Mouse (Mus musculus) lung, adult 2 months (tissue): Measurements from ENCODE around the gene Gm20388.

ENCODE experiments used
- CTCF ChIP-seq: fragments of 200-500 bp; IDR thresholded peaks from 2 replicates; pipeline ENCODE4 v1.5.1; 2011; ENCODE audit warnings: mild to moderate bottlenecking, low read length, control low read depth; ENCODE audit not compliant: insufficient read depth
- POLR2A ChIP-seq: fragments of 200-500 bp; IDR thresholded peaks from 2 replicates; pipeline ENCODE4 v1.6.1; 2011; ENCODE audit warnings: low read depth, mild to moderate bottlenecking, control low read depth, low read length, borderline replicate concordance; ENCODE audit errors: extremely low read depth

DNA sequence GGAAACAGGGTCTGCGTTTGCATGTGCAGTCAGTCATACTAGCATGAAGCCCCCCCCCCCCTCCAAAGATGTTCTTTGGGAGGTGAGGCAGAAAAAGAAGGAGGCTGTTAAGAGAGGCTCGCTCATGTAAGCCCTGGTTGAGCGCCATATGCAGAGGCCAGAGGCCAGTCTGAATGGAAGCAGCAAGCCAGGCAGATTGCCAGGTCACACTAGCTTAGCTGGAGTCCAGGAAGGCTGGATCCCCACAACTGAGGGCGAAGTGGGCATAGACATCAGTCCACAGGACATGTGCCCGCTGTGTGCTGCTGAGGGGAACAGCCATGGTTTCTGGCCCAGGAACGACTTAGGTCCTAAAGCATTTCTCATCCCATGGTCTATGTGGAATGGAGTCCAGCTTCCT lies 477.6 kb downstream of the Gm20388 start:
- no peak for TF ChIP-seq CTCF
- TF ChIP-seq POLR2A = no peak
